ENCODE assay signal across 8 mouse cellular contexts in genomic region chr19:41835816-41836215, GRCm38 (mm10). TPM values are rescaled to one million over a fixed set of nuclear protein-coding genes. Genes with fewer than 3 reads are reported as not detected.
DNase-seq lines count a peak whose midpoint lies in the region; ATAC-seq and TF ChIP-seq lines count a peak whose summit lies in the region.

No protein-coding gene starts in this region.

- H3K4me1 ChIP-seq in kidney, embryonic 14.5 days (ENCODE audit: control insufficient read depth, insufficient read depth, low read length): peaks cover 14% of the 10 kb centered on the region
- H3K4me1 ChIP-seq in forebrain, embryonic 11.5 days (replicated peaks; ENCODE audit: control insufficient read depth, insufficient read depth, low read length): peaks cover 17% of the 10 kb centered on the region
- H3K4me1 ChIP-seq in lung, postnatal 0 days (ENCODE audit: insufficient read depth, low read depth, low read length): peaks cover 4% of the 10 kb centered on the region

- ATAC-seq in kidney, embryonic 14.5 days (ENCODE audit: low FRiP score, low TSS enrichment): peak; percentile 38; the same call in 1 of the 2 replicates
- ATAC-seq in forebrain, embryonic 11.5 days (replicated peaks; ENCODE audit: low FRiP score): peak; percentile 83
- ATAC-seq in lung, postnatal 0 days: peak; percentile 62

- no peak overlapping the region for H3K9ac ChIP-seq in kidney, embryonic 14.5 days (ENCODE audit: low read depth, low read length)
- no peak overlapping the region for H3K9ac ChIP-seq in forebrain, embryonic 11.5 days (ENCODE audit: low read length)
- no peak overlapping the region for H3K9ac ChIP-seq in lung, postnatal 0 days (replicated peaks; ENCODE audit: low read depth)

- WGBS in kidney, embryonic 14.5 days: 1% methylated on average over 6 of the region's 6 CpGs
- WGBS in forebrain, embryonic 11.5 days: under 1% methylated on average over 6 of the region's 6 CpGs
- WGBS in lung, postnatal 0 days: 2% methylated on average over 6 of the region's 6 CpGs

- 0 out of 2 replicates have a peak overlapping the region, but pooled peaks have one; percentile 8 for H3K4me2 ChIP-seq in kidney, embryonic 14.5 days (replicated peaks; ENCODE audit: low read depth, low read length)
- peak overlapping the region; percentile 32 for H3K4me2 ChIP-seq in forebrain, embryonic 11.5 days (ENCODE audit: low read depth, low read length, severe bottlenecking)
- no peak overlapping the region for H3K4me2 ChIP-seq in lung, postnatal 0 days (replicated peaks; ENCODE audit: low read depth, low read length)

- no peak overlapping the region for H3K27ac ChIP-seq in kidney, embryonic 14.5 days (ENCODE audit: low read depth, low read length)
- peak overlapping the region; percentile 1; the same call in 1 of the 2 replicates for H3K27ac ChIP-seq in forebrain, embryonic 11.5 days (ENCODE audit: low read depth, low read length)
- no peak overlapping the region for H3K27ac ChIP-seq in lung, postnatal 0 days (ENCODE audit: low read length)

- TF ChIP-seq CTCF in lung, postnatal 0 days (IDR thresholded peaks at IDR 0.05): no peak

- no peak overlapping the region for H3K4me3 ChIP-seq in kidney, embryonic 14.5 days (ENCODE audit: low read length)
- H3K4me3 ChIP-seq in forebrain, embryonic 11.5 days (ENCODE audit: low read depth, low read length): 0 out of 2 replicates have a peak overlapping the region, but pooled peaks have one; percentile 1
- H3K4me3 ChIP-seq in lung, postnatal 0 days (ENCODE audit: low read depth, low read length): no peak overlapping the region

- DNase-seq in kidney, postnatal 25 days: no peak
- DNase-seq in adrenal gland, adult 2 months: peak; percentile 54
- peak; percentile 70 for DNase-seq in forebrain, embryonic 11.5 days (ENCODE audit: low spot score)
- peak; percentile 29 for DNase-seq in induced T-regulatory cell, adult 2 months (ENCODE audit: low read depth)
- peak; percentile 59 for DNase-seq in lung, postnatal 0 days (ENCODE audit: low spot score)
- peak; percentile 47 to 53 for DNase-seq in spleen, postnatal 14 days (ENCODE audit: low spot score in 2 of 2)
- no peak for DNase-seq in cerebellum, postnatal 4 days (ENCODE audit: low spot score in 2 of 2)

- H3K9me3 ChIP-seq in kidney, embryonic 14.5 days (ENCODE audit: control insufficient read depth, low read length): no peaks in the 10 kb centered on the region
- no peaks in the 10 kb centered on the region for H3K9me3 ChIP-seq in forebrain, embryonic 11.5 days (ENCODE audit: control insufficient read depth, low read length)
- H3K9me3 ChIP-seq in lung, postnatal 0 days (ENCODE audit: low read length): no peaks in the 10 kb centered on the region

- H3K36me3 ChIP-seq in kidney, embryonic 14.5 days (ENCODE audit: control insufficient read depth, insufficient read depth, low read length): no peaks in the 10 kb centered on the region
- H3K36me3 ChIP-seq in forebrain, embryonic 11.5 days (ENCODE audit: control insufficient read depth, insufficient read depth, low read length): no peaks in the 10 kb centered on the region
- H3K36me3 ChIP-seq in lung, postnatal 0 days (ENCODE audit: insufficient read depth, low read length): no peaks in the 10 kb centered on the region

- H3K27me3 ChIP-seq in kidney, embryonic 14.5 days (ENCODE audit: control insufficient read depth, insufficient read depth, low read length): peaks cover 24% of the 10 kb centered on the region
- no peaks in the 10 kb centered on the region for H3K27me3 ChIP-seq in forebrain, embryonic 11.5 days (ENCODE audit: control insufficient read depth, insufficient read depth, low read length)
- H3K27me3 ChIP-seq in lung, postnatal 0 days (replicated peaks; ENCODE audit: insufficient read depth, low read length): 0 out of 2 replicates have a peak, but pooled peaks cover 5% of the 10 kb centered on the region

- no peak for TF ChIP-seq EP300 in lung, postnatal 0 days (IDR thresholded peaks at IDR 0.05)

RNA-seq across cellular contexts. Expression of gene Frat1, which starts 6.0 kb away (rescaled TPM):
- 5.7 and 6.6 TPM in 2 replicates for polyA plus RNA-seq in kidney, embryonic 14.5 days (2014; fragmentation: Nextera tagmentation; extraction: Ambion mirVana)
- total RNA-seq in adrenal gland, adult 2 months (2021): 10 to 100 TPM in 1 of 2 experiments, 1 to 10 TPM in 1; 3.8 to 10.8 TPM
- 9.7 and 14.7 TPM in 2 replicates for polyA plus RNA-seq in adrenal gland, adult 2 months (2012; rRNA removed)
- 12.7 and 13.2 TPM in 2 replicates for polyA plus RNA-seq in forebrain, embryonic 11.5 days (2014; fragmentation: Nextera tagmentation; extraction: Ambion mirVana)
- polyA plus RNA-seq in lung, postnatal 0 days (2015; fragmentation: Nextera tagmentation; extraction: Ambion mirVana): 12.8 and 14.1 TPM in 2 replicates

RNA-seq across cellular contexts. Expression of gene Frat2, which starts 12.1 kb away (rescaled TPM):
- polyA plus RNA-seq in kidney, embryonic 14.5 days (2014; fragmentation: Nextera tagmentation; extraction: Ambion mirVana): 5.4 and 7.5 TPM in 2 replicates
- 1 to 10 TPM; 1.2 to 2.6 TPM for total RNA-seq in adrenal gland, adult 2 months (2021)
- 5.5 and 6.7 TPM in 2 replicates for polyA plus RNA-seq in adrenal gland, adult 2 months (2012; rRNA removed)
- 10.4 and 14.1 TPM in 2 replicates for polyA plus RNA-seq in forebrain, embryonic 11.5 days (2014; fragmentation: Nextera tagmentation; extraction: Ambion mirVana)
- polyA plus RNA-seq in lung, postnatal 0 days (2015; fragmentation: Nextera tagmentation; extraction: Ambion mirVana): 4.6 and 5.9 TPM in 2 replicates

RNA-seq across cellular contexts. Expression of gene Arhgap19, which starts 34.0 kb away (rescaled TPM):
- polyA plus RNA-seq in kidney, embryonic 14.5 days (2014; fragmentation: Nextera tagmentation; extraction: Ambion mirVana): 23.9 and 38.1 TPM in 2 replicates
- 1 to 10 TPM; 3.5 to 5.2 TPM for total RNA-seq in adrenal gland, adult 2 months (2021)
- polyA plus RNA-seq in adrenal gland, adult 2 months (2012; rRNA removed): 0.83 TPM in 2 replicates
- 44.1 and 48.4 TPM in 2 replicates for polyA plus RNA-seq in forebrain, embryonic 11.5 days (2014; fragmentation: Nextera tagmentation; extraction: Ambion mirVana)
- polyA plus RNA-seq in lung, postnatal 0 days (2015; fragmentation: Nextera tagmentation; extraction: Ambion mirVana): 2.1 and 2.8 TPM in 2 replicates

Comparison
In these comparisons a context has a peak if more than half of its experiments do, and no peak if none do; other contexts are left out.
1. DNase-seq: peak in adrenal gland, adult 2 months (single experiment), forebrain, embryonic 11.5 days (single experiment), induced T-regulatory cell, adult 2 months (single experiment), lung, postnatal 0 days (single experiment) and spleen, postnatal 14 days (2 of 2); none in kidney, postnatal 25 days (0 of 2) and cerebellum, postnatal 4 days (0 of 2).
2. Peak in every context shown above with its lines, with median percentiles within 50 percentile points of each other: ATAC-seq.